Mouse (Mus musculus) embryo, embryonic 11.5 days (tissue): ENCODE measurements around the gene Slc10a6.

Experiments
- DNase-seq: peaks from one replicate; pipeline ENCODE4 v3.0.0-alpha.2; 2012; ENCODE audit warnings: low read depth, low spot score

Gene Slc10a6

DNA sequence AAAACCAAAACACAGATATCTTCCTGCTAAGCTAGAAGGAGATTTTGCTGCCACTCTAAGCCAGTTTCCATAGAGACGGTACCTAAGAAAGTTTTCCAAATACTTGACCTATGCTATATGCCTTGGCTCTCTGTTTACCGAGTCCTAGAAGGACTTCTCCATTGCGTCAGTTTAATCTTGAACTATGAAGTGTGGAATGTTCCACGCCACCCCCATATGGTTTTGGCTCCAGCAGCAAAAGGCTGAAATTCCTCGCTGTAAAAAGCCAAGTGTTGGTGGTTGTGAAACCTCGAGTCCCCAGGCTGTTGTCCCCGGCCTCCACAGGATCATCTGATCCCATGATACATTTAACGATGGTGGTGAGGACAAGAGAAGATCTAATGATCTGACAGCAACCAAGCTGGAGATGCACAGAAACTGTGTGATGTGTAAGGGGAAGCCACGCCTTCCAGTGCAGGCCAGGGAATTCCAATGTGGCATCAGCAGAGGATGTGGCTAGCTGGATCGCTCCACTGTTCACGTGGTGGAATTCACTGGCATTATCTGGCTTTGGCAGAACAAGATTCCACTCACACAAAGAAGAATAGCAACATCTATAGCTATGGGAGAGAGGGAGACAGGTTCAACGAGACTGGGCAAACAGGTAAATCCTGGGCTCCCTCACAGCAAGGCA is 8.8 kb downstream of the Slc10a6 start:
- no peak for DNase-seq

DNA sequence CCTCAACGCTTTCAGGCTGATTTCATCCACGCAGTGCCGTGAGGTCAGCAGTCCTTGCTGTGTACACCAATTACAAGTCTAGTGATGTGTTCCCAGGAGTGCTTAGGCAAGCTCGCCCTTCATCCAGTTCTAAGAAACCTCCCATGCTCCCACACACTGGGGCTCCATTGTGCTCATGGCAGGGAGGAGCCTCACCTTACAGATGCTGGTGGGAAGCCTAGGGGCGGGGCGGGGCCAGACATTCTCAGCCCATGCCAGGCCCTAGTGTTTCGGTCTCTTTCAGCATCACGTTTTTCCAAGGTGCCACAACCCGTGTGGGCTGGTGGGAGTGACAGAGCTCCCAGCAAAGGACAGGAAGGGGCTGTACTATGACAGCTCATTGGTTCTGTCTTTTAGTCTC is 12.0 kb downstream of the Slc10a6 start:
- DNase-seq: no peak

DNA sequence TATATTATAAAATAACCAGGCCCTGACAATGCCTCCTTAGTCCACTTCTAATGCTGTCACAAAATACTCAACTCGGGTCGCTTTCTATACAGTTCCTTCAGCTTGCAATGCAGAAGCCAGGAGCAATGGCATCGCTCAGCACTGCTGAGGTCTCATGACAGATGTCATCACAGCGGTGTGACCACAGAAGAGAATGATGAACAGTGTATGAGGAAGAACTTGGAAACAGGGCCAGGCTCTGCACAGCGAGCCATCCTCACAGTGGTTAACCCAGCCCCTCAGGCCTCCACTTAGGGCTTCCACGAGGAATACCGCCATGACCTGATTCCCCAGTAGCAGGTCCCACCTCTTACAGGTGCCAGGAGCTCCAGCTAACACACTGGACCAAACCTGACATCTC is 14.8 kb downstream of the Slc10a6 start:
- no peak for DNase-seq

DNA sequence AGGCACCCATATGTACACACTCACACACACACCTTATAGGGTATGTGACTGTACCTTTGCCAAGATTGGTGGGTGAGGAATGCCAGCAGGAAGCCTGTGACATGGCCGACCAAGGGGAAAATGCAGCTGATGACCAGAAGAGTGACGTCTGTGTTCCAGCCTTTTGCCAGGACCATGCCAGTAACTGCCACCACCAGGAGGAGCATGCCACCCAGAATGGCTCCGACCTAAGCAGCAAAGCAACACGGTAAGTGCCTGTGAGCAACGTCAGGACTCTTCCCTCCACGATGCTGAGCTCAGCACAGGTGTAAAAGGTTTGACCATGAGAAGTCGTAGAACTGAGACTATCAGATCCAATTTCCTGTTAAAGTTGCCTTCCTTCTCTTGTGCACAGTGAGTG is 16.9 kb downstream of the Slc10a6 start:
- no peak for DNase-seq

DNA sequence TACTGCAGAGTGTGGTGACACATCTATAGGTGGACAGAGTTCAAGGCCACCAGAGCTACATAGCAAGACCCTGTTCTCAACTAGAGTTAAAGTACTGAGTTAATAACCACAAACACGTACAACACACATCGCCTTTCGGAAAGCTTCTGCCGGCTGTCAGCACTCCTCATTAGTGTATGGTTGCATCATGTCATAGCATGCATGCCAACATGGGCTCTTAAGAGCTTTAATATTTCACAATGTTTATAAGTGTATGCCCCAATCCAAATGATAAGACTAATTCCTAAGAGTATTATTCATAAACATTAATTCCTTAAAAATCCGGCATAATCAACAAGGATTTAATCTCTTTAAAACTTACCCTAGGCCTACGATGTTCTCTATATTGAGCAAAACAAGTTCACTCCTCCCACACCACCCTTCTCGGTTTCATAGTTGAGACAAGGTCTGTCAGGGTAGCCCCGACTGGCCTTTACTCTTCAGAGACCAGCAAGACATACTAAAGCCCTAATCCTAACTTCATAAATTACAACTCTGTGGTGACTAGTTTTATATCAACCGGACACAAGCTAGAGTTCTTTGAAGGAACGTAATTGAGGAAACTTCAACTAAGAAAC is 18.2 kb downstream of the Slc10a6 start:
- DNase-seq: no peak

DNA sequence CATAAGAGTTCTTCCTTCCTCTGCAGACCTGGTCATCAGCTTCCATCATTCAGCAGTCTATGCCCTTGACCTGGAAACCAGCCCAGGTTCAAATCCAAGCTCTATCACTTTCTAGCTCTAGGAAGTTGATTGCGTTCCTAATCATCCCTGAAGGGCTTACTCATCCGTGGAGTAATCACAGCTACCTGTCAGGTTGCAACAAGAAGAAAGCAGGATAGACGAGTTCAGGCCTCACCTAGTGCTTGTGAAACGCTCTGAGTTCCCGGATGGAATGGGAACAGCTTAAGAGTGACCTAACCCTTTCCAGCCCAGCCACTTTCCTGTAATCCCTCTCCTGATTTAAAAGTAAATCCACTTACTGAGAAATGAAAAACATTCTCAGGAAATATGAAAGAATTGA is 19.1 kb downstream of the Slc10a6 start:
- DNase-seq: no peak

DNA sequence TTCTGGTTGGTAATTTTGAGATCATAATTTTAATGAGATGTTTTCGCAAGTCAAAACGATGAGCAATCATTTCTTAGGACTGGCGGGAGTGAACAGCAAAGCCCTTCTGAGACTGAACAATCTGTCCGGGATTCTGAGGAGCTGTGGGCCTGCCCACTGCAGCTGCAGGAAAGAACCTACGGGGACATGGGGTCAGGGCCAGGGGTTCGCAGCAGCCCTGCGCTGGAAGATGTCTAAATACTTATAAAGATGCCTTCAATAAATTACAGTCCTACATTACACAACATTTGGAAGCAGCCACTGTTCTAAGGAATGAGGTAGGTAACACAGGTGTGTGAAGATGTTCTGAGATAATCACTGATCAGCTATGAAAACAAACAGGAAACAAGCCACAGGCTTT is 23.5 kb downstream of the Slc10a6 start:
- DNase-seq: no peak

DNA sequence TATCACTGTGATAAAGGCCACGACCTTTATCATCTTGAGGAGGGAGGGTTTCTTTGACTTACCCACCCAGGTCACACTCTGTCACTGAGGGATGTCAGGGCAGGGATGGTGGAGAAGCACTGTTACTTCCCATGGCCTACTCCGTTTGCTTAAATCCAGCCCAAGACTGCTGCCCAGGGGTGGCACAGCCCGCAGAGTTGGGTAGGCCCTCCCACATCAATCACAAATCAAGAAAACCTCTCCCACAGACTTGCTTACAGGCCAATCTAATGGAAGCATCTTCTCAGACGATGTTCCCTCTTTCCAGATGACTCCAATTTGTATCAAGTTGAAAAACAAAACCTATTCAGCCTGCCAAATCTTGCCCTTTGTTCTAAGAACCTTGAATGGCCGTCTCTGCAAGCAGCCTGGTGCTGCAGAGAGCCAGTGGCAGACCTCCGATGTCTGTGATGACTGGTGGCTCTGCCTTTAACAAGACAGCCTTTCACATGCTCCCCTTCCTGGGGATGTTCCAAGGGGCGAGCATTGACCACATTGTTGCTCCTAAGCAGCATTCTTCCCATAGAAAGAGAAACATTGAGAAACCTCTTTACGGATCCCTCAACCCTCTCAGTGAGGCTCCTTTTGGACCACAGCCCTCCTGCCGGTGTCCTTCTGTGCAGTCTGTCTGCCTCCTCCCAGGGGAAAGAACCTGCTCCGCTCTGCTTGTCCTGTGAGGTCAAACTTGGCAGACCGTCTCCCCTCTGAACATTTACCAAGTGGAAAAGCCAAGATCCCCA is 25.9 kb downstream of the Slc10a6 start:
- DNase-seq: no peak

DNA sequence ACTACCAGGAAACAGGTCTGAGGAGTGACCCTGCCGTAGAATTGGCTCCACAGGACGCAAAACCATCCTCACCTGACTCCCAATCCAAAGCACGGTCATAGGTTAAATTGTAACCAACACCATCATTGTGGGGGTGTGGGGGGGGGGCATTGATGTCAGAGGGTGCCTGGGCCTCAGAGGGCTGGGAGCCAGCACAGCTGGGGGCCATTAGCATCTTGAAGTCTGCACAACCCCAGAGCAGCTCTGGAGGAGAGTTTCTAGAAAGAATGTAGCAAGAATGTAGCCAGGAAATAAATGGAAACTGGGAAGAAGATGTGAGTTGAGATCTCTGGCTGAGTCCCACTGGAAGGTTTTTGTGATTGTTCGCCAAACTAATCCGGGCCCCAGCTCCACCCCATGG is 30.3 kb downstream of the Slc10a6 start:
- no peak for DNase-seq

DNA sequence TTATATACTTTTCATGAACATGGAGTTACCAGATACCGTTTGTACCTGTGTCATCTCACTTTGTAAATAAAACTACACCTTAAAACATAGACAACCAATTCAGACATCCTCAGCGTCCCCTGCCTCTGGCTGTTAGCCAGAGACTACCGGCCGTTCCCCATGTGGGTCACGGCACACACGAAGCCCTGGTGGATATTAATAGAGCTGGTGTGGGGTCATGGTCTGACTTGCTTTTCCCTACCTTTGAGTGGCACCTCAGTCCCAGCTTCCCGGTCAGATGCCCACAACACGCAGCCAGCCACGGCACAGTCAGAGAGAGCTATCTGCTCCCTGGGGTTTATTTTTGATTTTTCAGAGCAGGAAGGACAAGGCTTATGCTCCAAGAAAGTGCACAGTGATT is 30.9 kb downstream of the Slc10a6 start:
- no peak for DNase-seq

DNA sequence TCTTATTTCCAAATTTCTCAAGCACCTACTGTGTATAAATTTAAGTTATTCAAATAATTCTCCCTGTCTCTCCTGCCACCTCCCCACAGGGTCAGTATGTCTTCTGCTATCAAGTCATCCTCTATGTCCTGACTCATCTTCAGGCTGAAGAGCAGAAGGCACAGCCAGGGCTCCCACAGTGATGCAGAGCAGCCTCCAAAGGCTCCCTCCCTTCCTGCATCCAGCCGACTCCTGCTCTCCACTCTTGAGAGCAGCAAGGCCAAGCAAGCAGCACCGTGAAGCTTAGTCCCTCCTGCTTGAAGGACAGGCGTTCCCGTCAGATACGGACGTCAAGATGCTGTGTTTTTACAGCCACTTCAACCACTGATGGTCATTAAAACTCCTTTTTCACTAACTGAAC is 31.6 kb downstream of the Slc10a6 start:
- no peak for DNase-seq

DNA sequence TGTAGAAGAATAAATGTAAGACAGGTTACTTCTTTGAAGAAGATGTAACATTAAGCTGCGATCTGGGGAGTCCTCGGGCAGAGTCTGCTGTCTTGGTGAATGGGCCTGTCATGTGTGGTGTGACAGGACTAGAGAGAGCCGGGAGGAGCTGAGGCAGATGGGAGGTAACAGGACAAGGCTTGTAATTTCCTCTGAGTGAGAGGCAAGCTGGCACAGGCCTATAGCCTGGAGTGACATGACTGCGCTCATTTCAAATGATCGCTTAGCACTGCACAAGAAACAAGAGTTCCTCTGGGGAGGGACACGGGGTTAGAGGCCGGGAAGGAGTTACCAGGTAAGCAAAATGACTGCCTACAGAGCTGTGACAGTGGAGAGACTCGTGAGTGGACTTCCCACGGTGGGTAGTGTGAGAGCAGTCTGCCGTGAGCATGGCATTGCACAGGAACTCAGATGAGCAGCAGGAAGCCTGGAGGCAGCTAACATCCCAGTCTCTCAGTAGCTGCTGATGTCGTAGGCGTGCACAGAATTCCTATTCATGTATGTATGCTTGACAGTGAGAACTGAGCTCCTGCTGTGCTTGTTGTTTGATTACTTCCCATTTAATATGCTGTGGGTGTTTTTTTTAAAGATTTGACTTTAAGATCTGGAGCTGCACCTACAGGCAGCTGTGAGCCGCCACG is 32.6 kb downstream of the Slc10a6 start:
- DNase-seq: no peak

DNA sequence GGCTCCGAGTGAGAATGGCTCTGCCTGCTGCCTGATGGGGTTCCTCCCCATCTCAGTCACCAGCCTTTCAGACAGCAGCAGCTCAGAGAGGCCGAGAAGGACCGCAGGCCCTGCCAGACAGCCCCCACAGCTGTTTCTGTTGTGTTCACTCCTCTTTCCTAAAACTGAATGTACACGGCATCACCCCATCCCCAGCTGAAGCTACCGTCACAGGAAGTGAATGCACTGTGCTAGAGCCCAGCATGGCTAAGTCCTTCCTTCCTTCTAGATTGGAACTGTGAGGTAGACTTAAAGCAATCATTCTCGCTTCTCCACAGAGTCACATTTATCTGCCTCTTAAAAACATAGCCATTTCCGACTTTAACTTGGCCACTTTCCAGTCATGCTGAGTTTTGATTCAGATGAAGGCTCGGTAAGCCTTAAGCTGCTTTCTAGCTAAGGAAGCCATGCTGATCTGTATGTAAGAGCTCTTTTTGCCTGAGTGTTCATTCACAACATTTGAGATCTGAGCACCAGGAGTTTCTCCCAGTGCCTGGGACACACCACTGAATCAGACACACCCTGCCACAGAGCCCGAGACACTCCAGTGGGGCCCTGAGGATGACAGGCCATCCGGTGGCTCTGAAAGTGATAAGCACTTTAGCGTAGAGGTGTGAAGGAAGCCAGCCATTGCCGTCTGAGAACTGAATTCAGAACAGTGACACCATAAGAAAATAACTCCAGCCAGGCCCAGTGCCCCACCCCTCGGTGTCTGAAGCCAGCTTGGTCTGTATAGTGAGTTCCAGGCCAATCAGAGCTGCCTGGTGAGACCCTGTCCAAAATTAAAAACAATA is 33.6 kb downstream of the Slc10a6 start:
- DNase-seq: no peak

DNA sequence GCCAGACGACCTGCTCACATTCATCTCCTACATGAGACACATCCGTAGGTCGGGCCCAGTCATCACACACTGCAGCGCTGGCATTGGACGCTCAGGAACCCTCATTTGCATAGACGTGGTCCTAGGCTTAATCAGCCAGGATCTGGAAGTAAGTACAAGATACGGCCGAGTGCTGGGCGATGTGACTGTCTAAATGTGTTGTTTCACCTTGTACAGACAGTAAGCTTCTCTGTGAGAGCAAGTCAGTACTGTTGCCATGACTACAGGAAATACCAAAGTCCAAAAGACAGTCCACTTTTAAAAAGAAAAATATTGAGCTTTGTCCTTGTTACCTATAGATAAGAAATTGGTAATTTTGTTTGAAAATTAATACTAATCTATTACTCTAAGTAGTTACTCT is 35.6 kb downstream of the Slc10a6 start:
- no peak for DNase-seq

DNA sequence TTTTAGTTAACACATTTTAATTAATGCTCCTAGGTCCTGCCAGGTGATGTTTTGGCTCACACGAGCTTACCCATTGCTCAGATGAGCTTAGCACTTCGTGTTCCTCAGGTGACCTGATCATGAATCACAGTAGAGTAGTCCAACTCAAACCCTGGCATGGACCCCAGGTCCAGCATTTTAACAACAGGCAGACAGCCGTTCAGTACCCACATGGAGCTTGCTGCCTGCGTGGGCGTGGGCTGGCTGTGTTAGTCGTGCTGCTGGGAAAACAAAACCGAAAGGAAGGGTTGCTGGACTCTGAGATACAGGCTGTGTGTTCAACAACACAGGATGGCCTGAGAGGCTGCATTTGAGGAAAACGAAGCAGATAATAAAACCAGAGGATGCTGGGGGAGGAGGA is 36.5 kb downstream of the Slc10a6 start:
- no peak for DNase-seq

DNA sequence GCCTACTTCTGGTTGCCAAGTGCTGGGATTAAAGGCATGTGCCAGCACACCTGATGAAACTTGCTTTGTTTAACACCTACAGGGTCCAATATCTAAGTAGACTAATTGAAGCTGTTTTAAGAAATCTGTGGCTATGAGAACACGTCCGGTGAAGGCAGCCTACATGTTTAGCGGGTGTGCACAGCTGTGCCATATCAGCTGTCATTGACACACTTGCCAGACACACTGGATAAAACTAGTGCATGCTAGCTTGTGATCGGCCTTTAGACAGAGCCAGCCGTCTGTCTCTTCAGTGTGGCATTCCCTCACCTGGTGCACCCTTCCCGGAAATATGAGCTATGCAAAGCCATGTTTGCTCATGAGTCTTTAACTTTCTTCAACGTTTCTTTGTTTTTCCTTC is 37.4 kb downstream of the Slc10a6 start:
- DNase-seq: no peak

DNA sequence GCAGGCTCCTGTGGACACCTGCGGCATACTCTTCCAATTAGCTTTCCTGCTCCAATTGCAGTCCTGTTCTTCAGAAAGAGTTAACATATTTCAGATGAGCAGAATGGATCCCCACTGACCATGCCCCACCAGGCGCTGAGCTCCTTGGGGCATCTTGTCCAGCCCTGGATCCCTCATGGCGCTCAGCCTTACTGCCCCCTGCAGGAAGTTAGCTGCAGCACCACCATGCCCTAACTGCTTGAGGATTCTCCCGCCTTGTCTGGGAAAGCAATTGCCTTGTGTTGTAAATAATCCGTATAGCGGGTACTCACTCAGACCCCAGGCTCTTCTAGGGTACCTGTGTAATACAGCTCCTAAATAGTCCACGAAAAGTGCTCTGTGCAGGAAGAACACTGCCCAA is 42.0 kb downstream of the Slc10a6 start:
- no peak for DNase-seq

DNA sequence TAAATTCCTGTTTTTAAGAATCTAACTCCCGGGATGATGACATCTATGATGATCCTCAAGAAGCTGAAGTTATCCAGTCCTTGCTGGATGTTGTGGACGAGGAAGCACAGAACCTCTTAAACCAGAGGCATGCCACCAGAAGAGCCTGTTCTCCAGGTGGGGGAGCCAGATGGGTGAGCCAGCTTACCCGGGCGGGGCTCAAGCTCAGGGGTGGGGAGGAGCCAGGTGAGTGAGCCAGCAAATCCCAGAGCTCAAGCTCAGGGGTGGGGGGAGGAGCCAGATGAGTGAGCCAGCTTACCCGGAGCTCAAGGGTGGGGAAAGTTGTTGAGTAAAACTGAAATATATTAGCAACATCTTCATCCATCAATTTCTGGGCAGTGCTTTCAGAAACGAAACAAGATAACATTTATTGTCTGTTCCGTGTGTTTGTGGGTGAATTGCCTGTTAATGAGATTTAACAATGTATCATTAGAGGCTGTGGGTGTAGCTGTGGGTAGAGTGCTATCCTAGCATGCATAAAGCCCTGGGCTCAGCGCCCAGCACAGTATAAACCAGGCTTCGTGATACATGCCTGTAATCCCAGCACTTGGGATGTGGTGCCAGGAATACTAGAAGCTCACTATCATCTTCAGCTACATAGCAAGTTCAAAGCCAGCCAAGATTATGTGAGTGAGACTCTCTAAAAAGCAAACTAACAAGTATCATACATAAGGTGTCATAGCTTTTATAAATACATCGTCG is 49.4 kb downstream of the Slc10a6 start:
- no peak for DNase-seq

DNA sequence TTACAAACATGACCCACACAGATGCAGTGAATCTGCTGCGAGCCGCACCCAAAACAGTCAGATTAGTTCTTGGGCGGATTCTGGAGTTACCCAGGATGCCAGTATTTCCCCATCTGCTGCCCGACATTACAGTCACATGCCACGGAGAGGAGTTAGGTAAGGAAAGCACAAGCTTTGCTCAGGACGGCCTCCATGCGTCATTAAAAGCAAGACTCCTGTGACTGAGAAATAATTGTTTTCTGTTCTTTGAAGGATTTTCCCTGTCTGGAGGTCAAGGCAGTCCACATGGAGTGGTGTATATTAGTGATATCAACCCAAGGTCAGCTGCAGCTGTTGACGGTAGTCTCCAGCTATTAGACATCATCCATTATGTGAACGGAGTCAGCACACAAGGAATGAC is 59.8 kb downstream of the Slc10a6 start:
- DNase-seq: no peak

DNA sequence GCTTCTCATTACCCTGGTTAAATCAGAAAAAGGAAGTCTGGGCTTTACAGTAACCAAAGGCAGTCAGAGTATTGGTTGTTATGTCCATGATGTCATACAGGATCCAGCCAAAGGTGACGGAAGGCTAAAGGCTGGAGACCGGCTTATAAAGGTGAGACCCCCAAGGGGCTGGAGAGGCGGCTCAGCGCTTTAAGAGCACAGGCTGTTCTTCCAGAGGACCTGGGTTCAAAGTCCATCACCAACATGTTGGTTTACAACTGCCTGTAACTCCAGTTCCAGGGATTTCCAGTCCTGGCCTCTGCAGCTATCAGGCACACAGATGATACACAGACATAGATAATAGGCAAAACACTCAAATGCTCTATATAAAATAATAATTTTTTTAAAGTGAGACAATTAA is 61.2 kb downstream of the Slc10a6 start:
- no peak for DNase-seq

DNA sequence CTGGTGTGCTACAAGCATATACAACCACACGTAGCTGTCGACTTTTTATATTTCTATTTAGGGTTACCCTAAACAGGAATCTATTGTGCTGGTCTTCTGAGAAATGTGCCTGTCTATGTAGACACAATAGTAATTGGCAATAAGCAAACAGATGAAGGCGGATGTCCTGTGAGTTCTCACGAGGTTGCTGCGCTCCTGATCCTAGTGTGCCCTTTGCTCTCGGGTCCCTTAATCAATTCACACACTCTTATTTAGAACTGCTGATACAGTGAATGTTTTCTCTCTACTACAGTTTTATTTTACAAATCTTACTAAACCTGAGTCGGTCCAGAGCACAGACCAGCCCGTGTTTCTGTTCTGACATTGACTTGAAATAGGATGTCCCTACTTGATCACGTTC is 68.7 kb downstream of the Slc10a6 start:
- no peak for DNase-seq
